Mouse (Mus musculus): Measurements from ENCODE around the gene Tm9sf2. TPM values are rescaled to one million over a fixed set of nuclear protein-coding genes. Genes with fewer than 3 reads are reported as not detected.
A peak's percentile ranks its signal among the peaks of the same experiment; 100 is the strongest.
"Not testable (repeated sequence)": the region's sequence is repeated elsewhere in the genome, so short reads cannot be mapped to it uniquely, and the experiment has no call there.

The Tm9sf2 gene
- total RNA-seq, 2 experiments from 2014 or later, result 103 to 111 TPM

- not testable (repeated sequence) for DNase-seq
Observed at GRCm38 (mm10) chr14:122101890-122102289, 4.9 kb upstream of the Tm9sf2 start.

GRCm38 (mm10) chr14:122104881-122105280 lies 2.0 kb upstream of the Tm9sf2 start:
- peak; percentile 88 to 89 for DNase-seq

- no peak for DNase-seq
Observed at GRCm38 (mm10) chr14:122105391-122106285, 1.2 kb upstream of the Tm9sf2 start.

GRCm38 (mm10) chr14:122107481-122108214 lies 810 bp downstream of the Tm9sf2 start:
- DNase-seq, result no peak

GRCm38 (mm10) chr14:122111681-122112080 lies 4.8 kb downstream of the Tm9sf2 start:
- DNase-seq, result no peak

GRCm38 (mm10) chr14:122112311-122112710 lies 5.5 kb downstream of the Tm9sf2 start:
- DNase-seq, result no peak

GRCm38 (mm10) chr14:122116200-122116599 lies 9.4 kb downstream of the Tm9sf2 start:
- no peak for DNase-seq

- no peak for DNase-seq
Observed at GRCm38 (mm10) chr14:122130111-122130797, 23.4 kb downstream of the Tm9sf2 start.

GRCm38 (mm10) chr14:122131644-122132043 lies 24.8 kb downstream of the Tm9sf2 start:
- no peak for DNase-seq

- DNase-seq, result no peak
Observed at GRCm38 (mm10) chr14:122136368-122136928, 29.6 kb downstream of the Tm9sf2 start.

GRCm38 (mm10) chr14:122137234-122137633 lies 30.4 kb downstream of the Tm9sf2 start:
- DNase-seq, result no peak

GRCm38 (mm10) chr14:122140126-122140525 lies 33.3 kb downstream of the Tm9sf2 start:
- no peak for DNase-seq

GRCm38 (mm10) chr14:122143585-122144269 lies 36.9 kb downstream of the Tm9sf2 start:
- DNase-seq, result no peak

GRCm38 (mm10) chr14:122145374-122145773 lies 38.5 kb downstream of the Tm9sf2 start:
- DNase-seq, result no peak

- no peak for DNase-seq
Observed at GRCm38 (mm10) chr14:122150616-122151015, 43.8 kb downstream of the Tm9sf2 start.

- DNase-seq, result no peak
Observed at GRCm38 (mm10) chr14:122157738-122158137, 50.9 kb downstream of the Tm9sf2 start.

- DNase-seq, result no peak
Observed at GRCm38 (mm10) chr14:122160916-122161315, 54.1 kb downstream of the Tm9sf2 start.

GRCm38 (mm10) chr14:122168912-122169311 lies 62.1 kb downstream of the Tm9sf2 start:
- DNase-seq, result no peak

- no peak for DNase-seq
Observed at GRCm38 (mm10) chr14:122170202-122170781, 63.5 kb downstream of the Tm9sf2 start.

- DNase-seq, result no peak
Observed at GRCm38 (mm10) chr14:122171031-122171430, 64.2 kb downstream of the Tm9sf2 start.

GRCm38 (mm10) chr14:122176263-122176798 lies 69.5 kb downstream of the Tm9sf2 start:
- DNase-seq, result no peak

Data from layer of hippocampus, postnatal 36 days (tissue).